Mouse (Mus musculus) hindbrain, postnatal 0 days (tissue): Measurements from ENCODE around the gene Nme6. TPM values are rescaled to one million over a fixed set of nuclear protein-coding genes. Genes with fewer than 3 reads are reported as not detected.

ENCODE experiments used
- ATAC-seq: fragments of 200-750 bp; cut with Nextera tagmentation; 2 replicates; pipeline ENCODE4 v1.8.0; 2017; ENCODE audit warnings: mild to moderate bottlenecking, moderate TSS enrichment, moderate library complexity
- DNase-seq: peaks from one replicate; pipeline ENCODE4 v3.0.0-alpha.2; 2015; ENCODE audit warnings: low spot score
- H3K27ac ChIP-seq: fragments of 300-500 bp; sonication (generic); 2 replicates; pipeline ENCODE4 v1.5.1; 2014; ENCODE audit warnings: mild to moderate bottlenecking
- H3K27me3 ChIP-seq: fragments of 300-500 bp; sonication (generic); 2 replicates; pipeline ENCODE4 v1.6.1; 2014; ENCODE audit warnings: low read length, mixed read lengths; ENCODE audit not compliant: insufficient read depth
- H3K36me3 ChIP-seq: fragments of 300-500 bp; sonication (generic); 2 replicates; pipeline ENCODE4 v1.6.1; 2014; ENCODE audit warnings: low read length, mixed read lengths; ENCODE audit not compliant: insufficient read depth
- H3K4me1 ChIP-seq: fragments of 300-500 bp; sonication (generic); 2 replicates; pipeline ENCODE4 v1.6.1; 2014; ENCODE audit warnings: antibody characterized with exemption, low read length, mixed read lengths; ENCODE audit not compliant: insufficient read depth
- H3K4me2 ChIP-seq: fragments of 300-500 bp; sonication (generic); 2 replicates; pipeline ENCODE4 v1.6.1; 2014; ENCODE audit warnings: low read depth, mild to moderate bottlenecking, low read length, moderate library complexity, mixed read lengths
- H3K4me3 ChIP-seq: fragments of 300-500 bp; sonication (generic); 2 replicates; pipeline ENCODE4 v1.5.1; 2014; ENCODE audit warnings: low read length
- H3K9ac ChIP-seq: fragments of 300-500 bp; sonication (generic); replicated peaks from 2 replicates; pipeline ENCODE4 v1.6.1; 2014; ENCODE audit warnings: mild to moderate bottlenecking, low read length, moderate library complexity, mixed read lengths
- H3K9me3 ChIP-seq: fragments of 300-500 bp; sonication (generic); 2 replicates; pipeline ENCODE4 v1.6.1; 2016; ENCODE audit warnings: low read length, mixed read lengths
- CTCF ChIP-seq: IDR thresholded peaks from 2 replicates; pipeline ENCODE4 v1.5.1; 2016; ENCODE audit warnings: antibody characterized with exemption, control low read depth, low read depth
- WGBS: fragments of 180-500 bp; shearing (Covaris S2); extraction: QIAGEN DNeasy Blood & Tissue Kit; methylation state at CpG from one replicate; pipeline ENCODE4 v1.1.7; 2014; 5-methylcytosine and 5-hydroxymethylcytosine counted together
- microRNA-seq, 2 experiments: library from miRNA; unstranded; fragments of <30 nt; microRNA quantifications; one replicate each; pipeline ENCODE4; 2016
- polyA plus RNA-seq: library from polyadenylated mRNA; unstranded; fragments of >200 nt; fragmentation: Nextera tagmentation; extraction: Ambion mirVana; gene quantifications from 2 replicates; pipeline ENCODE4 v1.2.1, GENCODE M21; 2015
- total RNA-seq: library from RNA; depleted of rRNA; stranded (reverse); fragments of >200 nt; gene quantifications from 2 replicates; pipeline ENCODE4 v1.2.3, GENCODE M21; 2014; rRNA removed

The Nme6 gene
- total and polyA plus RNA-seq, 2 experiments from 2014 or later = 43.1 to 52.9 TPM

DNA sequence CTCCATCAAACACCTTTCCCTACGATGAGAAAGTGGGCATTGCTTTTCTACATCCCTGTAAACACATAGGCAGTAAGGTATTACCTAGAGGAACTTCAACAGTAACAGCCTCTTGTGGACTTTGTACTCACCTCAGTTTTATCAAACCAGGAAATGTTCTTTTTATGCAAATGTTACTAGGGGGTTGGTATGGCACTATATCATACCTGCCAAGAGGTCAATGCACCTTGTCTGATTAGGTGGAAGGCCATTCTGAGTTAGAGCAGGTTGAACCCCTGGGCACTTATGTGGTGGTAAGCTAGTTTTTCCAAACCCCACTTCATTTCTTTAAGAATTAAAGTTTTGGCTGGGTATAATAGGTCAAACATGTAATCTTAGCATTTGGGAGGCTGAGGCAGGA lies 46.8 kb downstream of the Nme6 start:
- Histone ChIP-seq H3K27me3 (no peaks in the 10 kb centered on the region), H3K27ac (no peak overlapping the region), H3K9me3 (no peaks in the 10 kb centered on the region), H3K9ac (no peak overlapping the region), H3K4me1 (peaks cover 5% of the 10 kb centered on the region), H3K36me3 (peaks cover 46% of the 10 kb centered on the region), H3K4me3 (no peak overlapping the region), H3K4me2 (no peak overlapping the region)
- ATAC-seq (no peak), DNase-seq (no peak)
- WGBS = 100% methylated on average over 1 of the region's 1 CpGs
- TF ChIP-seq CTCF = no peak

DNA sequence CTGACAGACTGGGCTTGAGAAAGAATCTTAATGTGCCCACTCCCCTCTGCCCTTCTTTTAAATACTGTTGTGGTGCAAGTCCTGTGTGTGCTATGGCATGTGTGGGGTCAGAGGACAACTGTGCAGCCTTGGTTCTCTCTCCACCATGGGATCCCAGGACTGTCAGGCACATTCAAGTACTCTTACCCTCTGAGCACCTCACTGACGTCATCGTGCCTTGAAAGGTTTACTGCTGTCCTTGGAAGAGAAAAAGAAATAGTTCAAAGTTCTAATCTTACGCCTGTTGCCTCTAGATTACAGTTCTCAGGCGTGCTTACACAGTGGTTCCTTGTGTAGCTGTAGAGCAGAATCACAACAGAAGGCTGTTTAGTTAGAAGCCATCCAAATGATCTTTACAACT lies 53.7 kb downstream of the Nme6 start:
- no peaks in the 10 kb centered on the region for H3K9me3 ChIP-seq
- H3K9ac ChIP-seq = no peak overlapping the region
- H3K27me3 ChIP-seq = no peaks in the 10 kb centered on the region
- H3K36me3 ChIP-seq = peaks cover 87% of the 10 kb centered on the region
- no peaks in the 10 kb centered on the region for H3K4me1 ChIP-seq
- ATAC-seq (no peak), DNase-seq (no peak)
- WGBS = 90% methylated on average over 4 of the region's 4 CpGs
- no peak overlapping the region for H3K27ac ChIP-seq
- no peak for TF ChIP-seq CTCF
- H3K4me3 ChIP-seq = no peak overlapping the region
- H3K4me2 ChIP-seq = no peak overlapping the region

DNA sequence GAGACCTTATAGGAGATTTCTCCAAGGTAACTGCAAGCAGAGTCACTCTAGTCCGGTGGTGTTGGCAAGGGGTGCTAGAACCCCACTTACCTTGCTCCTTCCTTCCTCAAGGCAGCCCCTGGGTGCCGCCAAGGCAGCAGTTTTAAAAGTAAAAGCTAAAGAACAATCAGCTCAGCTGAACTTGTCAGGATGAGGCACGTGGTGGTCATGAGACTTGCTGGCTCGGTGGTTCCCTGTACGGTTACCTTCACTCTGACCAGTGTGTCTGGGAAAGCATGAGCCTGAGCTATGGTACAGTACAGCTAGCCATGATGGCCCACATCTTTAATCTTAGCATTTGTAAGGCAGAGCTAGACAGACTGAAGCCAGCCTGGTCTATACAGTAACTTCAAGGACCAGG lies 54.8 kb downstream of the Nme6 start:
- no peak for TF ChIP-seq CTCF
- ATAC-seq = no peak
- no peak overlapping the region for H3K9ac ChIP-seq
- no peaks in the 10 kb centered on the region for H3K9me3 ChIP-seq
- no peak overlapping the region for H3K27ac ChIP-seq
- WGBS = 91% methylated on average over 5 of the region's 5 CpGs
- H3K36me3 ChIP-seq = peaks cover 92% of the 10 kb centered on the region
- H3K4me3 ChIP-seq = no peak overlapping the region
- H3K4me1 ChIP-seq = no peaks in the 10 kb centered on the region
- no peaks in the 10 kb centered on the region for H3K27me3 ChIP-seq
- H3K4me2 ChIP-seq = no peak overlapping the region
- no peak for DNase-seq

DNA sequence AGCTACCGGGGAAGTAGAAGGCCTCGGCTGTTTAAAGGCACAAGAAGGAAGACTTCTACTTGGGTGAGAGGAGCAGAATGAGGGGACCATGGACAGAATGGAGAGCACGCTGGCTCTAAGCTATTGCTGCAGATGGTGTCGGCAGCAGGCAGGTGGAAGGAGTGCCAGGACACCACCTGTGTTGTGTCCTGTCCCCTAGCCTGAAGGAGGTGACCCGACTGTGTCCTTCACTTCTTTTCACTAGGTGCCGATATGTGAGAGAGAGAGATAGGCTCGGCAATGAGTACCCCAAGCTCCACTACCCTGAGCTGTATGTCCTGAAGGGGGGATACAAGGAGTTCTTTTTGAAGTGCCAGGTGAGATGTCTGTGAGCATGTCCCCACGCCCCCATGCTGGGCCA lies 59.0 kb downstream of the Nme6 start:
- Histone ChIP-seq H3K36me3 (peaks cover 56% of the 10 kb centered on the region), H3K4me1 (no peaks in the 10 kb centered on the region), H3K4me3 (no peak overlapping the region), H3K27ac (no peak overlapping the region), H3K9ac (no peak overlapping the region), H3K9me3 (no peaks in the 10 kb centered on the region), H3K27me3 (no peaks in the 10 kb centered on the region), H3K4me2 (no peak overlapping the region)
- no peak for DNase-seq
- WGBS = 88% methylated on average over 8 of the region's 8 CpGs
- TF ChIP-seq CTCF = no peak
- no peak for ATAC-seq

Small RNA genes lying within 50 kb of the gene (microRNA-seq; reads per million reads assigned to microRNA genes)
- gene Mir7089 = 0.53 to 0.72 reads per million in 2 experiments

Other genes starting within 250 kb of the Nme6 start
- gene Fbxw24, start 206.7 kb upstream of the Nme6 start, total RNA-seq = not detected in 2 replicates
- not detected in 2 replicates for gene Fbxw24, start 206.7 kb upstream of the Nme6 start, polyA plus RNA-seq
- gene Fbxw25, start 168.1 kb upstream of the Nme6 start, total RNA-seq = 0.16 TPM in 1 of 2 replicates, not detected in the other
- gene Fbxw25, start 168.1 kb upstream of the Nme6 start, polyA plus RNA-seq = not detected in 2 replicates
- 0.29 TPM in 1 of 2 replicates, not detected in the other for gene Fbxw18, start 130.0 kb upstream of the Nme6 start, total RNA-seq
- 0.11 and 0.19 TPM in 2 replicates for gene Fbxw18, start 130.0 kb upstream of the Nme6 start, polyA plus RNA-seq
- gene Fbxw26, start 86.7 kb upstream of the Nme6 start, total RNA-seq = 0.10 TPM in 1 of 2 replicates, not detected in the other
- not detected in 2 replicates for gene Fbxw26, start 86.7 kb upstream of the Nme6 start, polyA plus RNA-seq
- not detected in 2 replicates for gene Fbxw27, start 42.1 kb upstream of the Nme6 start, total RNA-seq
- not detected in 2 replicates for gene Fbxw27, start 42.1 kb upstream of the Nme6 start, polyA plus RNA-seq
- gene Spink8, start 20.5 kb upstream of the Nme6 start, total RNA-seq = not detected in 2 replicates
- gene Spink8, start 20.5 kb upstream of the Nme6 start, polyA plus RNA-seq = 0.24 TPM in 1 of 2 replicates, not detected in the other
- 0.21 TPM in 1 of 2 replicates, not detected in the other for gene Camp, start 16.9 kb downstream of the Nme6 start, total RNA-seq
- 0.91 and 1.3 TPM in 2 replicates for gene Camp, start 16.9 kb downstream of the Nme6 start, polyA plus RNA-seq
- gene Cdc25a, start 42.8 kb downstream of the Nme6 start, total RNA-seq = 11.0 and 12.4 TPM in 2 replicates
- 8.1 and 10.4 TPM in 2 replicates for gene Cdc25a, start 42.8 kb downstream of the Nme6 start, polyA plus RNA-seq
- 247 and 254 TPM in 2 replicates for gene Map4, start 98.7 kb downstream of the Nme6 start, total RNA-seq
- gene Map4, start 98.7 kb downstream of the Nme6 start, polyA plus RNA-seq = 196 and 207 TPM in 2 replicates